Mouse (Mus musculus): Measurements from ENCODE around the gene Zswim4.

Gene Zswim4

GRCm38 (mm10) chr8:84182833-84183232 lies 54.0 kb downstream of the Zswim4 start:
- in situ Hi-C loops (cut with MseI, MboI): no loop called here

GRCm38 (mm10) chr8:84180530-84181190 lies 56.2 kb downstream of the Zswim4 start:
- in situ Hi-C loops (cut with MseI, MboI): no loop called here

GRCm38 (mm10) chr8:84179946-84180345 lies 56.9 kb downstream of the Zswim4 start:
- in situ Hi-C loops (cut with MseI, MboI): loop anchor here in 1 of 2 experiments (10.0 kb wide), 1 partner anchor 145 kb away; no protein-coding TSS in a partner anchor

GRCm38 (mm10) chr8:84178592-84178991 lies 58.3 kb downstream of the Zswim4 start:
- in situ Hi-C loops (cut with MseI, MboI): loop anchor here in 1 of 2 experiments (10.0 kb wide), 1 partner anchor 144 kb away; no protein-coding TSS in a partner anchor

- in situ Hi-C loops (cut with MseI, MboI): loop anchor here in 1 of 2 experiments (10.0 kb wide), 1 partner anchor 143 kb away; no protein-coding TSS in a partner anchor
Observed at GRCm38 (mm10) chr8:84177405-84177804, 59.5 kb downstream of the Zswim4 start.

- in situ Hi-C loops (cut with MseI, MboI): loop anchor here in 1 of 2 experiments (10.0 kb wide), 1 partner anchor 142 kb away; no protein-coding TSS in a partner anchor
Observed at GRCm38 (mm10) chr8:84176560-84176959, 60.3 kb downstream of the Zswim4 start.

- in situ Hi-C loops (cut with MseI, MboI): loop anchor here in 1 of 2 experiments (10.0 kb wide), 1 partner anchor 139 kb away; no protein-coding TSS in a partner anchor
Observed at GRCm38 (mm10) chr8:84173861-84174260, 63.0 kb downstream of the Zswim4 start.

- in situ Hi-C loops (cut with MseI, MboI): loop anchor here in 1 of 2 experiments (10.0 kb wide), 1 partner anchor 135 kb away; no protein-coding TSS in a partner anchor
Observed at GRCm38 (mm10) chr8:84170096-84170495, 66.8 kb downstream of the Zswim4 start.

- in situ Hi-C loops (cut with MseI, MboI): no loop called here
Observed at GRCm38 (mm10) chr8:84167696-84168095, 69.2 kb downstream of the Zswim4 start.
